Mouse (Mus musculus) CH12.LX (cell line): ENCODE results near the gene Phf10. TPM values are rescaled to one million over a fixed set of nuclear protein-coding genes. Genes with fewer than 3 reads are reported as not detected.

Experiments
- DNase-seq: peaks from one replicate; pipeline ENCODE4 v3.0.0-alpha.2; 2013; ENCODE audit errors: extremely low read depth
- H3K27ac ChIP-seq: 2 replicates; pipeline ENCODE4 v1.5.1; 2012; ENCODE audit warnings: low read depth, mild to moderate bottlenecking, control low read depth, moderate library complexity; ENCODE audit not compliant: insufficient read depth
- H3K27me3 ChIP-seq: replicated peaks from 2 replicates; pipeline ENCODE3; 2012; ENCODE audit warnings: inconsistent platforms
- H3K36me3 ChIP-seq, 2 experiments: replicated peaks in 1 of 2; 2 replicates each; pipeline versions ENCODE3 to v1.6.1; 2012; ENCODE audit warnings: inconsistent platforms in 1 of 2, low read length in 1 of 2, mild to moderate bottlenecking in 1 of 2, mixed read lengths in 1 of 2, moderate library complexity in 1 of 2; ENCODE audit not compliant: control insufficient read depth in 1 of 2, insufficient read depth in 1 of 2
- H3K4me1 ChIP-seq, 2 experiments: 2 replicates each; pipeline ENCODE4 v1.6.1; 2012; ENCODE audit warnings: inconsistent platforms in 1 of 2, moderate library complexity in 1 of 2; ENCODE audit not compliant: insufficient read depth in 2 of 2, control insufficient read depth in 1 of 2
- H3K4me2 ChIP-seq: 2 replicates; pipeline ENCODE4 v1.6.1; 2012; ENCODE audit warnings: low read depth, mild to moderate bottlenecking, control low read depth; ENCODE audit not compliant: poor library complexity, insufficient read depth, severe bottlenecking
- H3K4me3 ChIP-seq, 3 experiments: fragments of 150-350 bp in 1 of 3; sonication (generic) in 1 of 3; replicated peaks in 1 of 3; 2 replicates each; pipeline versions ENCODE3 to v1.5.1; 2011 to 2012; ENCODE audit warnings: low read depth in 2 of 3, low read length in 2 of 3, mild to moderate bottlenecking in 2 of 3, moderate library complexity in 2 of 3, control low read depth in 1 of 3, improper control_type of control experiment in 1 of 3, inconsistent platforms in 1 of 3, mixed read lengths in 1 of 3; ENCODE audit not compliant: poor library complexity in 1 of 3
- H3K79me2 ChIP-seq: replicated peaks from 2 replicates; pipeline ENCODE4 v1.6.1; 2012; ENCODE audit warnings: mild to moderate bottlenecking, moderate library complexity; ENCODE audit not compliant: control insufficient read depth, poor library complexity, insufficient read depth, severe bottlenecking; ENCODE audit errors: extremely low read depth
- H3K9ac ChIP-seq: 2 replicates; pipeline ENCODE4 v1.6.1; 2012; ENCODE audit warnings: low read depth, mild to moderate bottlenecking, control low read depth, moderate library complexity; ENCODE audit not compliant: insufficient read depth
- H3K9me3 ChIP-seq: replicated peaks from 2 replicates; pipeline ENCODE3; 2012; ENCODE audit warnings: low read length, inconsistent platforms, mixed read lengths
- BHLHE40 ChIP-seq: IDR thresholded peaks from 2 replicates; pipeline ENCODE4 v1.6.1; 2011; ENCODE audit warnings: mild to moderate bottlenecking, low read depth, low read length, improper control_type of control experiment
- CHD1 ChIP-seq: IDR thresholded peaks from 2 replicates; pipeline ENCODE4 v1.6.1; 2012; ENCODE audit warnings: low read depth, low read length, improper control_type of control experiment, inconsistent platforms
- CHD2 ChIP-seq: IDR thresholded peaks from 2 replicates; pipeline ENCODE4 v1.6.1; 2011; ENCODE audit warnings: low read length, improper control_type of control experiment
- CTCF ChIP-seq, 2 experiments: IDR thresholded peaks in 1 of 2; conservative IDR thresholded peaks in 1 of 2; 2 replicates each; pipeline ENCODE4 v1.5.1; 2011 to 2012; ENCODE audit warnings: low read depth in 2 of 2, low read length in 2 of 2, improper control_type of control experiment in 1 of 2, inconsistent platforms in 1 of 2, mild to moderate bottlenecking in 1 of 2, moderate library complexity in 1 of 2
- E2F4 ChIP-seq: IDR thresholded peaks from 2 replicates; pipeline ENCODE4 v1.6.1; 2011; ENCODE audit warnings: low read depth, low read length, improper control_type of control experiment; ENCODE audit not compliant: insufficient replicate concordance
- EP300 ChIP-seq: IDR thresholded peaks from 2 replicates; pipeline ENCODE4 v1.6.1; 2011; ENCODE audit warnings: low read length, improper control_type of control experiment
- ETS1 ChIP-seq: conservative IDR thresholded peaks from 2 replicates; pipeline ENCODE4 v1.6.1; 2012; ENCODE audit warnings: low read depth, mild to moderate bottlenecking, inconsistent platforms, low read length, improper control_type of control experiment, moderate library complexity
- HCFC1 ChIP-seq: IDR thresholded peaks from 2 replicates; pipeline ENCODE4 v1.6.1; 2012; ENCODE audit warnings: low read depth, mild to moderate bottlenecking, inconsistent platforms, low read length, improper control_type of control experiment
- IRF4 ChIP-seq: IDR thresholded peaks from 2 replicates; pipeline ENCODE4 v1.6.1; 2014; ENCODE audit warnings: low read depth, mild to moderate bottlenecking, inconsistent platforms, low read length, improper control_type of control experiment
- JUND ChIP-seq: conservative IDR thresholded peaks from 2 replicates; pipeline ENCODE4 v1.6.1; 2011; ENCODE audit warnings: low read depth, low read length, improper control_type of control experiment
- MAFK ChIP-seq: IDR thresholded peaks from 2 replicates; pipeline ENCODE4 v1.6.1; 2011; ENCODE audit warnings: low read length, improper control_type of control experiment; ENCODE audit not compliant: insufficient replicate concordance
- MAZ ChIP-seq: IDR thresholded peaks from 2 replicates; pipeline ENCODE4 v1.6.1; 2012; ENCODE audit warnings: low read depth, mild to moderate bottlenecking, inconsistent platforms, low read length, improper control_type of control experiment, moderate library complexity
- MXI1 ChIP-seq: IDR thresholded peaks from 2 replicates; pipeline ENCODE4 v1.6.1; 2011; ENCODE audit warnings: mild to moderate bottlenecking, low read depth, low read length, improper control_type of control experiment
- NELFE ChIP-seq: IDR thresholded peaks from 2 replicates; pipeline ENCODE4 v1.6.1; 2011; ENCODE audit warnings: low read depth, low read length, improper control_type of control experiment
- NRF1 ChIP-seq: IDR thresholded peaks from 2 replicates; pipeline ENCODE4 v1.6.1; 2014; ENCODE audit warnings: low read depth, mild to moderate bottlenecking, inconsistent platforms, low read length, improper control_type of control experiment, moderate library complexity
- PAX5 ChIP-seq: IDR thresholded peaks from 2 replicates; pipeline ENCODE4 v1.6.1; 2012; ENCODE audit warnings: low read length, inconsistent platforms, mixed read lengths
- POLR2A ChIP-seq: IDR thresholded peaks from 2 replicates; pipeline ENCODE4 v1.6.1; 2011; ENCODE audit warnings: low read depth, mild to moderate bottlenecking, improper control_type of control experiment, low read length
- POLR2AphosphoS2 ChIP-seq: IDR thresholded peaks from 2 replicates; pipeline ENCODE4 v1.6.1; 2011; ENCODE audit warnings: low read depth, low read length, improper control_type of control experiment
- RAD21 ChIP-seq: IDR thresholded peaks from 2 replicates; pipeline ENCODE4 v1.6.1; 2011; ENCODE audit warnings: low read depth, mild to moderate bottlenecking, low read length, improper control_type of control experiment, moderate library complexity
- SIN3A ChIP-seq: IDR thresholded peaks from 2 replicates; pipeline ENCODE4 v1.6.1; 2012; ENCODE audit warnings: low read length, improper control_type of control experiment, inconsistent platforms
- TBP ChIP-seq: conservative IDR thresholded peaks from 2 replicates; pipeline ENCODE4 v1.6.1; 2011; ENCODE audit warnings: low read depth, low read length, improper control_type of control experiment
- UBTF ChIP-seq: IDR thresholded peaks from 2 replicates; pipeline ENCODE4 v1.6.1; 2012; ENCODE audit warnings: low read depth, mild to moderate bottlenecking, inconsistent platforms, low read length, improper control_type of control experiment, moderate library complexity
- USF2 ChIP-seq: conservative IDR thresholded peaks from 2 replicates; pipeline ENCODE4 v1.6.1; 2011; ENCODE audit warnings: low read depth, low read length, improper control_type of control experiment
- ZC3H11A ChIP-seq: IDR thresholded peaks from 2 replicates; pipeline ENCODE4 v1.6.1; 2012; ENCODE audit warnings: low read depth, mild to moderate bottlenecking, inconsistent platforms, low read length, improper control_type of control experiment
- ZKSCAN1 ChIP-seq: IDR thresholded peaks from 2 replicates; pipeline ENCODE4 v1.6.1; 2012; ENCODE audit warnings: low read depth, inconsistent platforms, low read length, improper control_type of control experiment, borderline replicate concordance
- dilution Hi-C: fragments of 300-500 bp; cut with MboI; formaldehyde crosslinking; loops from 2 replicates; pipeline ENCODE4 v1.14.3; 2020; ENCODE audit warnings: low sequenced_read_pairs; ENCODE audit not compliant: extremely low pct_unique_long_range_greater_than_20kb, extremely low pct_ligation_motif_present
- in situ Hi-C: fragments of 300-500 bp; cut with MboI; formaldehyde crosslinking; loops from 3 replicates; pipeline ENCODE4 v1.14.3; 2019; ENCODE audit warnings: low sequenced_read_pairs, low pct_ligation_motif_present, low pct_unique_long_range_greater_than_20kb, mixed read lengths
- polyA plus RNA-seq: library from polyadenylated mRNA; unstranded; fragments of >175 nt; gene quantifications from 2 replicates; pipeline ENCODE4 v1.2.1, GENCODE M21; 2012; ENCODE audit warnings: low read depth; ENCODE audit not compliant: insufficient read length
- total RNA-seq, 2 experiments: library from RNA; depleted of rRNA; stranded (reverse); fragments of 300-350 nt in 1 of 2; fragments of >200 nt in 1 of 2; gene quantifications; 2 replicates each; pipeline ENCODE4 v1.2.3; 2012 to 2014

The Phf10 gene
- total and polyA plus RNA-seq, 3 experiments: 225 to 364 (median 343) TPM

DNA sequence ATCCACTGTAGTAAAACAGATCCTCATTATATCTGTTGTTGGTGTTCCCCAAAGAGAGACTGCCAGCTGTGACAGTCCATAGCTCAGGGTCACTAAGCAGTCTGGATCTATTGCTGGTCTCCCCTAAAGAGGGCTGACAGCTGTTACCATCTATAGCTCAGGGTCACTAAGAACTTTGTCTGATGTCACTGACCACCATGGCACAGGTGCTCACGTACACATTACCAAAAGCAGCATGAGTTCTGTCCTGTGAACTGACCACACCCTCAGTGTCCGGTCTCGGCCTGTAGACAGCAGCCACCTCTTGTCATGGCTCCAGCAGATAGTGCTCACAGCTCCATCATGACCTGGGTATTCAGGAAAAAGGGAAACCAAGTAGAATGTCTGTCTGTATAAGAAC is 57.9 kb downstream of the Phf10 start:
- H3K9me3 ChIP-seq: no peaks in the 10 kb centered on the region
- H3K4me2 ChIP-seq: no peak overlapping the region
- in situ Hi-C loops: loop anchor here (5.0 to 25.0 kb wide), 2 partner anchors 356 to 616 kb away; partner anchors contain the start of gene Smoc2
- H3K27me3 ChIP-seq: no peaks in the 10 kb centered on the region
- H3K4me1 ChIP-seq: peaks cover 0 to 4% of the 10 kb centered on the region in 2 experiments; a peak in 1 of 4 replicates
- dilution Hi-C loops: no loop called here
- TF ChIP-seq PAX5 (no peak), ZKSCAN1 (no peak), IRF4 (no peak), NELFE (no peak), RAD21 (no peak), EP300 (no peak), ETS1 (no peak), CHD2 (no peak), MAFK (no peak), CTCF (conservative IDR thresholded peaks at IDR 0.05 in 1 of 2, IDR thresholded peaks at IDR 0.05 in 1 of 2; ENCODE audit: low read depth in 2 of 2, low read length in 2 of 2) (no peak), SIN3A (no peak), BHLHE40 (no peak), JUND (no peak), NRF1 (no peak), E2F4 (no peak), MAZ (no peak), CHD1 (no peak), MXI1 (no peak)
- no peak overlapping the region for H3K27ac ChIP-seq
- no peak overlapping the region for H3K4me3 ChIP-seq
- H3K79me2 ChIP-seq: no peaks in the 10 kb centered on the region
- H3K9ac ChIP-seq: no peak overlapping the region
- no peak for DNase-seq
- H3K36me3 ChIP-seq: peaks cover 0 to 21% of the 10 kb centered on the region in 2 experiments

GRCm38 (mm10) chr17:14898972-14899371 is 62.1 kb downstream of the Phf10 start:
- dilution Hi-C loops (no loop called here), in situ Hi-C loops (no loop called here)
- Histone ChIP-seq H3K27ac (no peak overlapping the region), H3K4me2 (no peak overlapping the region), H3K79me2 (no peaks in the 10 kb centered on the region), H3K4me3 (no peak overlapping the region), H3K9ac (no peak overlapping the region), H3K27me3 (no peaks in the 10 kb centered on the region), H3K9me3 (no peaks in the 10 kb centered on the region), H3K4me1 (no peaks in the 10 kb centered on the region), H3K36me3 (peaks cover 0 to 20% of the 10 kb centered on the region in 2 experiments)
- no peak for DNase-seq
- TF ChIP-seq NELFE (no peak), USF2 (no peak), ETS1 (no peak), BHLHE40 (no peak), HCFC1 (no peak), POLR2AphosphoS2 (no peak), ZC3H11A (no peak), POLR2A (no peak), UBTF (no peak), JUND (no peak), CHD2 (no peak), MAFK (no peak), E2F4 (no peak), TBP (no peak), CTCF (conservative IDR thresholded peaks at IDR 0.05 in 1 of 2, IDR thresholded peaks at IDR 0.05 in 1 of 2; ENCODE audit: low read depth in 2 of 2, low read length in 2 of 2) (no peak), IRF4 (no peak), ZKSCAN1 (no peak)
